Mouse (Mus musculus): Measurements from ENCODE around the gene Rab44.

Rab44 gene

DNA sequence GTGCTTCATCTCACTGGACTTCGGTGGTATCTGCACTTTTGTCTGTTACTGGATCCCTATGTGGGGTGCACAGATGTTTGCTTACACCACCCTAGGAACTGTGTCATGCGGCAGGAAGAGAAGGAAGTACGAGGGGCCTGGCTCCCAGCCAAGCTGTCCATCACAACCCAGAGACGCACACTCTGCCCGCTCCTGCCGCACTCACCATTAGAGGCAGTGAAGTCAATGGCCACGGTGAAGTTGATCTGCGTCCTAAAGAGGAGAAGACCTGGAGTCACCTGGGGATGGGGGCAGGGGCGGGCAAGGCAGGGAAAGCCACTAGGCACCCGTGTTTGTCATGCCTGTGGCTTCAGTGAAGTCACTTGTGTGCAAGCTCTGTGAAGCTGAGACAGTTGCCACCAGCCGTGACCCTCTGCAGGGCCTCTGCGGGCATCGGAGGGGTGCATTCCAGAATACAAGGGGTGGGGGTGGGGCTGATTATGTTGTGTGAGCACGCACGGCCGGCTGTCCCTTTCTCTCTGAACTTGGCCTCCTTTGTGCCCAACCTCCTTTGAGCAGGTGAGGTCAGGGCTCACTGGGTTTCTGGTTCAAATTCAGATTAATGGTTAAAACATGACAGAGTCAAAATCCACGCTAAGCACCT, 50.6 kb downstream of the Rab44 start:
- ATAC-seq (ENCODE audit: insufficient number of reproducible peaks, low FRiP score, low TSS enrichment) = no peak

DNA sequence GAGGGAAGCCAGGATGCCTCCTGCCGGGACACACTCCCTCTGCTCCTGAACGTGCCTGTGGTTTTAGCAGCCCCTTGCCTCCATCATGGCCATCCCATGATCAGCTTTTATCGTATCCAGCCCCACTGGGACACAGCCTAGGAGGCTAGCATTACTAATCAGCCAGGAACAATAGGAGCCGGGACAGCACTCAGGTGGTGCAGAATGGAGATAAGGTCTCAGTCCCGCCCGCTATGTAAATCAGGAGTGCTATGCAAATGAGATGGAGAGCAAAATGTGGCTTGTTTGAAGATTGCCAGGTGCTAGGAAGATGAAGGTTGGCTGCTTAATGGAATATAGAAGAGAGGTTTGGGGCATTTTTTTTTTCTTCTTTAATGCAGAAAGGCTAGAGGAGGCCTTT, 51.5 kb downstream of the Rab44 start:
- ATAC-seq (ENCODE audit: insufficient number of reproducible peaks, low FRiP score, low TSS enrichment) = no peak

DNA sequence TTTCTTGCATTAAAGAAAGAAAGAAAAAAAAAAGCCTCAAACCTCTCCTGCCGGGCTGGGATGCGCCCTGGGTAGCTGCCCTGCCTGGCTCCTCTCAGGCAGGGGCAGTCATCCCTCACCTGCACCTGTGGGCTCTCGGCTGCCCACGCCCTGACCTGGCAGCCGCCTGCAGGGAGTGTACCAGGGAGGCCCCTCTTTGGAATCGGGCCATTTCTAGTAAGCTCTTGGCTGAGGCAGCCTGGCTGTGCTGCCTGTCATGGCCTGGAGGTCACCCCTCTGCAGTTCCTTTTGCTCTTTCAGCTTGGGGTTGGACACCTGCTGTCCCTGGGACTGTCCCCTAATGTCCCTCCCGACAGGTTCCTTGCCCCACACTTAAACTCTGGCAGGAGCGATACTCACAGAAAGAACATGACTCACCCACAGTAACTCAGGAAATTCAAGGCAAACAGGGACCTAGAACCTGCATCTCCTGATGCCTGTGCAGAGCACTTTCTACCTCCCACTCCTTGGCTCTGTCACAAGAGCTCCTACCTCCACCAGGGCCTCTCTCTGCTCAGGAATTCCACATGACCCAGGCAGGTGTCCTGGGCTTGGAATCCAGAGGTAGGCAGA, 52.1 kb downstream of the Rab44 start:
- no peak for ATAC-seq (ENCODE audit: insufficient number of reproducible peaks, low FRiP score, low TSS enrichment)

DNA sequence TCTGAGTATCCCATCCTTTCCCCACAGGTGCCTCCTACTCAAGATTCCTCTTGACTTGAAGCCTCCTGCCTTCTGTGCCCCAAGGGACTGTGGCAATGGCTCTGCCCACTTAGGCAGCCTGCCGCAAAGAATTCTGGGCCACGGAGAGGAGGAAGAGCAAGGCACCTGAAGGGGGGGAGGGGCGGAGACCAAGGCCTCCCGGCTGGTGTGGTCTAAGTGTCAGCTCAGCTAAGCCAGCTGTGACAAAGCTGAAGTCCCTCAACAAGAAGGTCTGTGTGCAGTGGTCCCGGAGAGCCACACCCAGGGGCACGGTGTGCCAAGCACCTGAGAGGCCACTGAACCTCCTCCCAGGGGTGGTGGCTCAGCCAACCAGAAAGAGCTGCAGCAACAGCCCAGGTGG, 53.4 kb downstream of the Rab44 start:
- no peak for ATAC-seq (ENCODE audit: insufficient number of reproducible peaks, low FRiP score, low TSS enrichment)

DNA sequence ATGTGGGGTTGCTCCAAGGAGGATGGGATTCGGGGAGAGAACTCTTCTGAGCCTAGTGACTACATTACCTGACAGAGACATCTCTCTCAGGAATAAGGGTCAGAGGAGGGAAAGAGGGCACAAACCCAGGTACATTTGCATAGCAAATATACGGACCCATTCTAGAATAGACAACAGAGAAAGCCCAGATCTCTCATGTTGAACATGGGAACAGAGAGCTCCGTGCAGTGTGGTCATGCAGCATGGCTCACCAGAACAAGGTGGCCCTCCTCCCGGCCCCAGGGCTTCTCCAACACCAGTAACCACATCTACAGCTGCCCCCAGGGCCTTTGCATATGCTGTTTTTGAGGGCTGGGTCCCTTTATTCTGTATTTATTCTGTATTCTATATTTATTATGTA, 54.5 kb downstream of the Rab44 start:
- no peak for ATAC-seq (ENCODE audit: insufficient number of reproducible peaks, low FRiP score, low TSS enrichment)

DNA sequence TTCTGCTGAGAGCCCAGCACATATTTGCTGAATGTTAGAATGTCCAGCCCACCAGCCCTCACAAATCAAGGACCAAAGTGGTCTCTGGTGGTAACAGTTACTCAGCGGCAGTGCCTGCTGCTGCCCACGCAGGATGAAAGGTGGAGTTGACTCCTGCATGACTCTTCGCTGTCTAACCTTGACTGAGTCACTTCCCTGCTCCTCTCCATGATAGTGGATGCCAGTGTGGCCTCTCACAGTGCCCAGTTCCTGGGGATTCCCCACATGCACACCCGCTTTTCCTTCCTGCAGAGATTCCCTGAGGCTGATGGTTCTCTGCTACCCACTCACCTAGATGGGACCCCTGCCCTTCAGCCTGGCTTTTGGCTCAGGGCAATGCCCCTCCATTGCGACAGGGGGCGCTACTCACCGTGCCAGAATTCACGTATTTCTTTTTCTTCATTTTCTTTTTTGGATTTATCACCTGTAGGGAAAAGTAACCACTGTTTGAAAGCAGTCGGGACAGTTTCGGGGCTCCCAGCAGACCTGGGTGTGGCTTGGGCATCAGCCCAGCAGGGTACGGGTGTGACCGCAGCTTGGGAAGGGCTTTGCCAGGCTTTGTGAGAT, 55.2 kb downstream of the Rab44 start:
- ATAC-seq (ENCODE audit: insufficient number of reproducible peaks, low FRiP score, low TSS enrichment) = no peak

DNA sequence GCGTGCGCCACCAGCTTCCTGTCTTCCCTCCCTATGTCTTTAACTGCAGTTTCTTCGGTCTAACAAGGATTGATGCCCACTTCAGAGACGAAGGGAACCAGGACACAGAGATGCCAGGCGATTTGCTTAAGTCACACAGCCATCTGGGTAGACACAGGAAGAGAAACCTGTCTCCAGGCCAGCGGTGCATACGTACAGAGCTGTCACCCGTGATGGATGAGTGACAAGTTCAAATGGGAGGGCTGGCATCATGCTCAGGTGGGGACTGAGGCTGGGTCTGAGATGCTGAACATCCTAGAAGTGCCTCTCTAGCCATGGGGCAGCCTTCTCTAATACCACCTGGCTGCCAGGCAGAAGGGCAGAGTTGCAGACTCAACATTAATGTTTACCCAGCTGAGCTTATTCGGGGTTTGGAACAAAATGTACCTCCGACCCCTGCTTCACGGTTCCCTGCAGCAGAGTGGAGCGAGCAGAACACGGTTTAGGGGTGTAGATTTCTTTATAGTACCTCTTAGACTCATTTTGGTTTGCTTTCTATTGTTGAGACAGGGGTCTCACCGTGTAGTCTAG, 56.6 kb downstream of the Rab44 start:
- no peak for ATAC-seq (ENCODE audit: insufficient number of reproducible peaks, low FRiP score, low TSS enrichment)

DNA sequence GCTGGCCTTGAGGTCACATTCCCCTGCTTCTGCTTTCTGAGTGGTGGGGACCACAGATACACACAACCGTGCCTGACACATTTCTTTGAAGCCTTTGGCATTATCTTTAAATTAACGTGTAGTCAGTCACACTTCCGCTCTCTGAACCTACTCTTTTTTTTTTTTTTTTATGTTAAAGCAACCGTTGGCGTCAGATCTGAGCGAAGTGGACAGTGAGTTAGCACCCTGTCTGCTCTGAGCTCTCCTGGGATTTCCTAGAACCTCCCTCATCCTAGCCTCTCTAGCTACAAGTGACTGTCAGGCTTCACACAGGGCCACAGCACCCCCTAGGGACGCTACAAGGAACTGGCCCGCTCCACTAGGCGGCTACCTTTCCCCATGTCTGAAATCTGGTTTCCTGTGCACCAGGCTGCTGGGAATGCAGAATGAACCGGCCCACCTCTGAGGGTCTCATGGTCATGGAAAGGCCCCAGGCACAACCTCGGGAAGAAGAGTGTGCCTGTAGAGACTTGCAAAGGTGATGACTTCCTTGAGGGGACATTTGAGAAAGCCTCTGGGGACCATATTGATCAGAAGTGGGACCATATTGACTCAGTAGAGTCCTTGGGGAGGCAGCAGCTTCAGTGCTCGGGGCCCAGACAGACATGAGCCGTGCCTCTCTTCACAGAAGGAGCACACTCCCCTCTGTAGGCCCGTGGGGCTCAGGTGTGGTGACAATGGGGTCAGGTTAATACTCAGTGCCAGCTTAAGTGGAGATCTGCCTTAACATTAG, 57.2 kb downstream of the Rab44 start:
- ATAC-seq (ENCODE audit: insufficient number of reproducible peaks, low FRiP score, low TSS enrichment) = 0 out of 2 replicates have a peak, but pooled peaks have one; percentile 36

DNA sequence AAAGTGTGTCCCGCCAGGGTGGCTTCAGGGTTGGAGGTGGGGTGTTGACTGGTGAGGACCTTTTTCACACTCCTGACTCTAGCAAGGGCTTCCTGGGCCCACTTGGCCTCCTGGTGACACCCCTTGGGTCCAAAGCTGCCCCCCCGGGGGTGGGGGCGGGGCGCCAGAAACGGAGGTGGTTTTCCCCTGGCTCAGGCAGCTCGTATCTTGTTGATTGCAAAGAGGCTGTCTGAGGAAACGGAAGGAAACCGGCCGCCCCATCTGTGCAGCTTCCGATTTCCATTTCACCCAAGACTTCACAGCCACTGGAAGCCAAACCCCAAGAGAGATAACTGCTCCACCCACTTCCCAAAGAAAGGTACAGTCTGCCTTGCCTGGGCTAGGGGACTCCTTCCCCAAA, 58.1 kb downstream of the Rab44 start:
- no peak for ATAC-seq (ENCODE audit: insufficient number of reproducible peaks, low FRiP score, low TSS enrichment)

DNA sequence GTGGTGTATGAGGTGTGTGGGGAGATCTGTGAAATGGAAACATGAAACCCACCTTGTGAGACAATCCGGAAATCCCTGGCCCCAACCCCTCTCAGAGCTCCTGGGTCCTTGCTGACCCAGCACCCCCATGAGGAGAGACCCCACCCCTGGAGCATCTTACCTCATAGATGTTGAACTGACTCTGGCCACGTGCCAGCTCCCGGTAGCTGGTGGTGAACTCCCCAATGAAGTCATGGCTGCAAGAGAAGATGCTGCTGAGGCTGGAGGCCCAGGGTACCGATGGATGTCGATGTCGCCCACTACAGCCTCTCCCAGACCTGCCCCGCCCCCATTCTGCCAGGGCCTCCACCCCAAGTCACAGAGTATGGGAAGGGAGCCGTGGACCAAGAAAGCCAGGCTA, 59.2 kb downstream of the Rab44 start:
- ATAC-seq (ENCODE audit: insufficient number of reproducible peaks, low FRiP score, low TSS enrichment) = no peak

DNA sequence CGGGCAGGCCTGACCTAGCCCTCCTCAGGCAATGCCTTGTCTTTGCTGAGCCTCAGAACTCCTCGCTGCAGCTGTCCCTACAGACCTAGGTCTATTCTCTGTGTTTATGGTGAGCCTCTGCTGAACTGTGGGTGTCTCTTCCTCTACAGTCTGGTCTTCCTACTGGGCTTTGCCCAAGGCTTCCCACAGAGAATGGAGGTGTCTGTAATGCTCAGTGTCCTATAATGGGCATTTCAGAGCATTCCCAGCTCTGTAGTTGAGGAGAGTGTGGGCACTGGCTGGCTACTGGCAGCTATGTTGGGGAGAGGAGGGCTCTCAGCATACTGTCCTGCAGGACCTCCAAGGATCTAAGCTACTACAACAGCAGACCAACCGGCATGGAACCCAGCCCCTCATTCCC, 61.7 kb downstream of the Rab44 start:
- ATAC-seq (ENCODE audit: insufficient number of reproducible peaks, low FRiP score, low TSS enrichment) = no peak

DNA sequence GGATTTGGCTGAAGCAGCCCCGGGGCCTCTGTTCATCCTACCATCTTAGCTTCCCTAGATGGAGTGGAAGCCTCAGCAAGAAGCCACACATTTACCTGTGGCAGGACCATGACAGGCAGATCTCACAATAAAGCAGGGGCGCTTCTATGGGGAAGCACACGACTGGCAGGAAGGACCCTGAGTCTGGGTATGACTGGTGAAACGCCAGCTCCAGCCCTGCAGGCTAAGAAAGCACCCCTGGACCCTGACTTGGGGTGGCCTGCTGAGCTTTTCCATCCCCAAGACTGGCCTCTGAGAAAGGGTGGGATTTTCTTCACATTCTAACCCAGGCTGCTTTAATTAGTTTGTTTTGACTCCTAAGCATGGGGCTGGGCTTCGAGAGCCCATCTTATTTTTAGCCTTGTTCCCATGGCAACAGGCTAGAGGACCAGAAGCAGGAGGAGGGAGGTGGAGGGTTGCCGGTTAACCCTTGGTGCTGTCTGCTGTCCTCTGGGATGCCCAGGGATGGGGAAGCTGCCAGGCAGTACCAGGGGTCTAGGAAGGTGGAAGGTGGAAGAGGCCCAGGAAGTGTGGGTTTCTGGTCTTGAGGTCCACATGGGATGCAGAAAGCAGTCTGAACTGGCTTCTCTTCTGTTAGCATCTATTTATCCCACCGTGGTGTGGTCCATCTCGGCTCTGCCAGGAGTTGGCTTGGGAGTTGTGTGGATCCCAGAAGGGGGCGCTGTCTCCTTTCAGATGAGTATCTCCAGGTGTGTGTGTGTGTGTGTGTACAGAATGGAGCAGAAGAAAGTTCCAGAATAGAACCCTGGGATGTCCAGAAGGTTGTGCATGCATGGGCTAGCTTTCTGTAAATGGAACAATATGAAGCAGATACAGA, 62.7 kb downstream of the Rab44 start:
- ATAC-seq (ENCODE audit: insufficient number of reproducible peaks, low FRiP score, low TSS enrichment) = no peak

DNA sequence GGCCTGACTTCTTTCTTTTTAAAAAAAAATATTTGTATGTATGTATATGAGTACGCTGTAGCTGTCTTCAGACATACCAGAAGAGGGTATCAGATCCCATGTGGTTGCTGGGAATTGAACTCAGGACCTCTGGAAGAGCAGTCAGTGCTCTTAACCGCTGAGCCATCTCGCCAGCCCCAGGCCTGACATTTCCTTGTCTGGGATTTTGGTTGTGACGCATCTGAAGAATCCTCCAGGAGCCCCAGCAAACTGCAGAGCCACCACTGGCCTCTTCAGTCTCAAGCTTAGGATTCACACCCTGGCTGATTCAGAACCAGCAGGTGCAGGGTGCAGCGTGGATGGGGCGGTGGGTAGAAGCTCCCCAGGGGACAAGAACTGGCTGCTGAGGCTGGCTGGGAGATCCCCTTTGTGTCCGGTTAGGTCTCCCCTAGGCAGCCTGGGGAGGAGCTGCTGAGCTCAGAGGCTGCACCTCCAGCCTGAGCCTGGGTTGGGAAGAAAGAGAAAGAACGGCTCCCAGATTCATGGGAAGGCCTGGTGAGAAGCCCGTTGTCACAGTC, 64.6 kb downstream of the Rab44 start:
- ATAC-seq (ENCODE audit: insufficient number of reproducible peaks, low FRiP score, low TSS enrichment) = no peak

DNA sequence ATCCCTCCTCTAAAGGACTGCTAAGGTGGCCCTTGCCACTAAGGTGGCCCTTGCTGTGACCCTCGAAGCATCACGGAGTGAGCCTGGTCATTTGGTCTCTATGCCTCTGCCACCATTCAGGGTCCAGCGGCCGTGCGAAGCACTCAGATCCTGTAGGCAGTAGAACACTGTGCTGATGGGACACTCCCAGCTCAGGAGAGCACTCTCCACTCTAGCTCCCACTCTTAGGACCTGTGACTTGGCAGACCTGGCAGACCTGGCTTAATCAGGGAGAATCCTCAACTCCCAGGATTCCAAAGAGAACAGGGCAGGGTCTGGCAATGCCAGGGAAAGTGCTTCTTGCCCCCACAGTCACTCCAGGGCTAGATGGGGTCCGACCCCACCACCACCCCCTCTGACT, 66.0 kb downstream of the Rab44 start:
- ATAC-seq (ENCODE audit: insufficient number of reproducible peaks, low FRiP score, low TSS enrichment) = no peak

DNA sequence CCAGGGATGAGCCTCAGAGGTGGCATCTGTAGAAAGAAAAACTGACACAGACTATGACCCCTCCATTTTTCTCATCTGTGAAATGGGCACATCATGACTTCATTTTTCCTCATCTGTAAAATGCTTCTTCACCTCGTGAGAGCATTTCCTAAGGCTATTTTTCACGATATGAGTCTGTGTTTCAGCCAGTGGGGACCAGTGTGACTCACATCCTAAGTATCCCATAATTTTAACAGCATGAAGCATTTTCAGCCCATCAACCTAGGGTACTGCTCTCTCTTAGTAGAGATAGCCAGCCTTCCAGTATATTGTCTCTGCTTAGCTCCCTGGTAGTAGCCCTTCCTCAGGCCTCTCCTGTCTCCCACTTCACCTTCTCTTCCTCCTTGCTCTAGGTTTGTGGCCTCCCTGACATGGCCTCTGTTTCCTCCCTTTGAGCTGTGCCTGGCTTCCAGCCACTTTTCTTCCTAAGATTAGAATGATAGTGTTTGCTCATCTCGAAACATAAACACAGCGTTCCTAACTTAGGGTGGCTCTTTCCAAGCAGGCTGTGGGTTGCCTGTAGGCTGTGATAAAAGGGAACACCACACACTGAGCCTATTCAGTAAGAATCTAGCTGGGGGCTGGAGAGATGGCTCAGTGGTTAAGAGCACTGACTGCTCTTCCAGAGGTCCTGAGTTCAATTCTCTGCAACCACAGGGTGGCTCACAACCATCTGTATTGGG, 66.6 kb downstream of the Rab44 start:
- ATAC-seq (ENCODE audit: insufficient number of reproducible peaks, low FRiP score, low TSS enrichment) = no peak

DNA sequence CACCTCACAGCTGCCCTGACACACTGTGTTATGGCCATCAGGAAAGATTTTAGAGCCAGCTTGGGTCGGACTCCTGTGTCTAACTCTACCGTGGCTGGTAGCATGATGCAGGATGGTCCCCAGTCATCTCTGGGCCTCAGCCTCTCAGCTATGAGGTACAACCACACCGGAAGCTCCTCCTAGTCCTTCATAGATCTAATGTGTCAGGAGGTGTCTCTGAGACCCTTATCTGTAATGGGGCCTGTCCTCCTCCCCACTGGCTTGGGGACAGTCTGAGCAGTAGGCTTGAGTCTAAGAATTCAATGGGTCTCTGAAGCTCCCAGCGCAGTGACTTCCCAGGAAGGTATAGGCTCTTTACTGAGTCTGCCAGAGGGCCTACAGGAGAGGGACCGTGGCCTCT, 67.8 kb downstream of the Rab44 start:
- no peak for ATAC-seq (ENCODE audit: insufficient number of reproducible peaks, low FRiP score, low TSS enrichment)

DNA sequence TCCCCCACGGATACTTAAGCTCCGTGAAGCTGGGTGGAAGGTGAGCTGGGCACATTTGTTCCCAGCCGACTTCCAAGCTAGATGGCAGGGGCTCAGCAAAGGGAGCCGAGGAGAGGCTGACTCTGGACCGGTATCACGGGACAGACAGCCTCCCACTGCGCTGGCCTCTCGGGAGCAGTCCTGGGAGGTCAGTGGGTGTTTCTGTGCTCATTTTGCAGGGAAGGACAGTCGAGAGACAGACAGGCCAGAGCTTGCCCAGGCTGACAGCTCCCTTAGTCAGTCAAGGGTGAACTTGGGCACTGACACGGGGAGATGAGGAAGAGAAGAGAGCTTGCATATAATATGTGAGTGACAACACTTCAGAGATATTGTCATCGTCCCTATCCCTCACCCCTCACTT, 69.2 kb downstream of the Rab44 start:
- no peak for ATAC-seq (ENCODE audit: insufficient number of reproducible peaks, low FRiP score, low TSS enrichment)

DNA sequence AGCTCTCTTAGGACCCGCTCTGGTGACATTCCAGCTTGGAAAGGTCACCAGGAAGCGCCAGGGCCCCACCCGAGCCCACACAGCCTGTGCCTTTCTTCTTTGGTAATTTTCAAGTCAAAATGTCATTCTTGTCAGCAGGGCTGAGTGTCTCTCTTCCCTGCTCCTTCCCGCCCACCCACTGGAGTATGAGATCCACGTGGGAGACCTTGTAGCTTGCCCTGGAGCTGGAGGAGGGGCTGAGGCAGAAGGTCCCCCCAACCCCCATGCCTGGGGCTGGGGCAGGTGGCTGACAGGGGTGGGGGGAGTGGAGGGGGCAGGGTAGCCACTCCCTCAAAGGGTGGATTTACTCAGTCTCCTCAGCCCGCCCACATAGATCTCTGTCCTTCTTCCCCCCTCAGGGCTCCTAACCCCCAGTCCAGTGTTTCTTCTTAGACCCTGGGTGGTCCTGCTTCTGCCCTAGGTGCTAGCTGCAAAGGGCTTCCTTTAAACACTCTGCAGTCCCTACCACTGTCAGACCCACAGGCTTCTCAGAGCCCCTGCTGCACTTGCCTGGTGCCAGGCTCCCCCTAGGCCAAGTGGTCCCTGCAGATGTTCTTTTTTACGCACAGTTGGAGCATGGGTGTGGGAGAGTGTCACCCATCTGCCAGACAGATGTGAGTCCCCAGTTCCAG, 71.6 kb downstream of the Rab44 start:
- ATAC-seq (ENCODE audit: insufficient number of reproducible peaks, low FRiP score, low TSS enrichment) = no peak
